Mouse (Mus musculus) embryonic fibroblast, embryonic 13.5 days (primary cell): ENCODE measurements around the gene Commd8. TPM values are rescaled to one million over a fixed set of nuclear protein-coding genes. Genes with fewer than 3 reads are reported as not detected.

Experiments used
- H3K27ac ChIP-seq: 2 replicates; pipeline ENCODE4 v1.5.1; 2012; ENCODE audit warnings: low read length, control low read depth, inconsistent platforms; ENCODE audit not compliant: insufficient read depth
- H3K4me1 ChIP-seq: 2 replicates; pipeline ENCODE4 v1.6.1; 2011; ENCODE audit warnings: low read length; ENCODE audit not compliant: control insufficient read depth, insufficient read depth
- H3K4me3 ChIP-seq: 2 replicates; pipeline ENCODE4 v1.5.1; 2011; ENCODE audit warnings: mild to moderate bottlenecking, control low read depth, low read length; ENCODE audit not compliant: insufficient read depth
- CTCF ChIP-seq: IDR thresholded peaks from 2 replicates; pipeline ENCODE4 v1.5.1; 2011; ENCODE audit warnings: mild to moderate bottlenecking, control low read depth, low read length, moderate library complexity, borderline replicate concordance; ENCODE audit not compliant: insufficient read depth
- POLR2A ChIP-seq: IDR thresholded peaks from 2 replicates; pipeline ENCODE4 v1.6.1; 2011; ENCODE audit warnings: low read depth, mild to moderate bottlenecking, control low read depth, low read length, moderate library complexity
- polyA plus RNA-seq: library from polyadenylated mRNA; stranded (reverse); fragments of >200 nt; gene quantifications from 2 replicates; pipeline ENCODE4 v1.2.4, GENCODE M21; 2011; ENCODE audit warnings: low read depth; ENCODE audit not compliant: missing spikeins, insufficient read length

The Commd8 gene
- 88.4 and 90.2 TPM in 2 replicates for polyA plus RNA-seq

- Histone ChIP-seq H3K4me3 (peak within 1 kb of the TSS; percentile 75), H3K27ac (no peak within 1 kb of the TSS), H3K4me1 (peaks cover 4% of the 10 kb centered on the region)
- TF ChIP-seq CTCF (no peak), POLR2A (peak; percentile 82)
Measured at GRCm38 (mm10) chr5:72167594-72168284, at the start of gene Commd8. Gene Commd8, minus strand, starts transcription at chr5:72168189.

GRCm38 (mm10) chr5:72211741-72212140 lies 43.8 kb upstream of the Commd8 start:
- no peak for TF ChIP-seq POLR2A
- no peak for TF ChIP-seq CTCF
- H3K4me1 ChIP-seq, result no peaks in the 10 kb centered on the region
- H3K4me3 ChIP-seq, result no peak overlapping the region
- H3K27ac ChIP-seq, result no peak overlapping the region

GRCm38 (mm10) chr5:72210812-72211139 lies 42.8 kb upstream of the Commd8 start:
- Histone ChIP-seq H3K4me1 (no peaks in the 10 kb centered on the region), H3K27ac (no peak overlapping the region), H3K4me3 (no peak overlapping the region)
- TF ChIP-seq POLR2A (no peak), CTCF (no peak)

GRCm38 (mm10) chr5:72210123-72210811 lies 42.3 kb upstream of the Commd8 start:
- Histone ChIP-seq H3K4me3 (no peak overlapping the region), H3K27ac (no peak overlapping the region), H3K4me1 (no peaks in the 10 kb centered on the region)
- TF ChIP-seq CTCF, result no peak
- no peak for TF ChIP-seq POLR2A

GRCm38 (mm10) chr5:72208515-72208914 lies 40.5 kb upstream of the Commd8 start:
- no peak for TF ChIP-seq POLR2A
- no peak for TF ChIP-seq CTCF
- Histone ChIP-seq H3K4me1 (no peaks in the 10 kb centered on the region), H3K27ac (no peak overlapping the region; the same call in 1 of the 2 replicates), H3K4me3 (no peak overlapping the region)

GRCm38 (mm10) chr5:72205271-72205670 lies 37.3 kb upstream of the Commd8 start:
- Histone ChIP-seq H3K4me3 (no peak overlapping the region), H3K4me1 (peaks cover 3% of the 10 kb centered on the region; the same call in 1 of the 2 replicates), H3K27ac (no peak overlapping the region)
- TF ChIP-seq CTCF (no peak), POLR2A (no peak)

GRCm38 (mm10) chr5:72204507-72204906 lies 36.5 kb upstream of the Commd8 start:
- H3K27ac ChIP-seq, result no peak overlapping the region
- H3K4me1 ChIP-seq, result peaks cover 3% of the 10 kb centered on the region; the same call in 1 of the 2 replicates
- TF ChIP-seq CTCF, result no peak
- no peak overlapping the region for H3K4me3 ChIP-seq

- Histone ChIP-seq H3K27ac (no peak overlapping the region), H3K4me1 (peaks cover 3% of the 10 kb centered on the region; the same call in 1 of the 2 replicates), H3K4me3 (peak overlapping the region; percentile 82)
- TF ChIP-seq CTCF (no peak), POLR2A (no peak)
Measured at GRCm38 (mm10) chr5:72203734-72204073, 35.7 kb upstream of the Commd8 start.

GRCm38 (mm10) chr5:72203028-72203733 lies 35.2 kb upstream of the Commd8 start:
- Histone ChIP-seq H3K27ac (peak overlapping the region; percentile 15; the same call in 1 of the 2 replicates), H3K4me1 (peaks cover 3% of the 10 kb centered on the region; the same call in 1 of the 2 replicates), H3K4me3 (peak overlapping the region; percentile 82)
- TF ChIP-seq POLR2A (peak; percentile 89), CTCF (no peak)

GRCm38 (mm10) chr5:72202016-72202415 lies 34.0 kb upstream of the Commd8 start:
- Histone ChIP-seq H3K27ac (peak overlapping the region; percentile 64), H3K4me3 (no peak overlapping the region), H3K4me1 (peaks cover 3% of the 10 kb centered on the region; the same call in 1 of the 2 replicates)
- TF ChIP-seq POLR2A (no peak), CTCF (no peak)

GRCm38 (mm10) chr5:72201600-72201999 lies 33.6 kb upstream of the Commd8 start:
- Histone ChIP-seq H3K4me1 (peaks cover 3% of the 10 kb centered on the region; the same call in 1 of the 2 replicates), H3K4me3 (no peak overlapping the region), H3K27ac (no peak overlapping the region)
- TF ChIP-seq CTCF, result no peak
- TF ChIP-seq POLR2A, result no peak
